Mouse (Mus musculus) heart, adult 11 months (tissue): ENCODE measurements around the gene Tex52.
"Not testable (repeated sequence)": the region's sequence is repeated elsewhere in the genome, so short reads cannot be mapped to it uniquely, and the experiment has no call there.

Experiments
- DNase-seq: peaks from one replicate; pipeline ENCODE4 v3.0.0; 2022

Gene Tex52

GRCm38 (mm10) chr6:128375192-128375591 lies at the start of gene Tex52, which contains the start of gene Gm44596:
Gene Tex52 (plus strand): TSS chr6:128375456.
Gene Gm44596 (plus strand): TSS chr6:128375503.
- peak; percentile 97 for DNase-seq

- DNase-seq = peak; percentile 94
Measured at GRCm38 (mm10) chr6:128334397-128335124, 40.7 kb upstream of the Tex52 start.

GRCm38 (mm10) chr6:128337467-128337866 lies 37.8 kb upstream of the Tex52 start:
- DNase-seq = no peak

GRCm38 (mm10) chr6:128338876-128339275 lies 36.4 kb upstream of the Tex52 start:
- DNase-seq = no peak

- no peak for DNase-seq
Measured at GRCm38 (mm10) chr6:128341956-128342723, 33.1 kb upstream of the Tex52 start.

- DNase-seq = no peak
Measured at GRCm38 (mm10) chr6:128345623-128346022, 29.6 kb upstream of the Tex52 start.

GRCm38 (mm10) chr6:128346782-128347181 lies 28.5 kb upstream of the Tex52 start:
- DNase-seq = no peak

GRCm38 (mm10) chr6:128349711-128350110 lies 25.5 kb upstream of the Tex52 start:
- no peak for DNase-seq

- DNase-seq = no peak
Measured at GRCm38 (mm10) chr6:128354140-128354539, 21.1 kb upstream of the Tex52 start.

GRCm38 (mm10) chr6:128355201-128355681 lies 20.0 kb upstream of the Tex52 start:
- peak; percentile 94 for DNase-seq

GRCm38 (mm10) chr6:128355726-128356416 lies 19.4 kb upstream of the Tex52 start, which contains the start of gene Tulp3:
Gene Tulp3 (minus strand): TSS chr6:128355851.
- peak; percentile 100 for DNase-seq

- peak; percentile 91 for DNase-seq
Measured at GRCm38 (mm10) chr6:128358999-128359398, 16.3 kb upstream of the Tex52 start.

GRCm38 (mm10) chr6:128361901-128362300 lies 13.4 kb upstream of the Tex52 start:
- no peak for DNase-seq

- peak; percentile 99 for DNase-seq
Measured at GRCm38 (mm10) chr6:128362381-128363006, 12.8 kb upstream of the Tex52 start, which contains the start of the genes Rhno1 and Foxm1. Gene Rhno1 (minus strand): TSS chr6:128362911. Gene Foxm1 (plus strand): TSS chr6:128362967.

- DNase-seq = no peak
Measured at GRCm38 (mm10) chr6:128363007-128363825, 12.0 kb upstream of the Tex52 start.

- no peak for DNase-seq
Measured at GRCm38 (mm10) chr6:128364721-128365120, 10.5 kb upstream of the Tex52 start.

- no peak for DNase-seq
Measured at GRCm38 (mm10) chr6:128366466-128366865, 8.8 kb upstream of the Tex52 start.

- no peak for DNase-seq
Measured at GRCm38 (mm10) chr6:128370040-128370439, 5.2 kb upstream of the Tex52 start.

- DNase-seq = no peak
Measured at GRCm38 (mm10) chr6:128376371-128377085, 1.3 kb downstream of the Tex52 start.

- no peak for DNase-seq
Measured at GRCm38 (mm10) chr6:128379636-128380035, 4.4 kb downstream of the Tex52 start.

GRCm38 (mm10) chr6:128380594-128381167 lies 5.4 kb downstream of the Tex52 start:
- not testable (repeated sequence) for DNase-seq
